Mouse (Mus musculus) midbrain, embryonic 12.5 days (tissue): ENCODE results near the gene Rnase4. TPM values are rescaled to one million over a fixed set of nuclear protein-coding genes. Genes with fewer than 3 reads are reported as not detected.

ENCODE experiments used
- ATAC-seq: fragments of 200-750 bp; cut with Nextera tagmentation; 2 replicates; pipeline ENCODE4 v1.8.0; 2017; ENCODE audit warnings: low read depth, moderate TSS enrichment, moderate library complexity; ENCODE audit not compliant: low FRiP score
- H3K27ac ChIP-seq: fragments of 300-500 bp; sonication (generic); replicated peaks from 2 replicates; pipeline ENCODE4 v1.5.1; 2016; ENCODE audit warnings: mild to moderate bottlenecking
- H3K27me3 ChIP-seq: fragments of 300-500 bp; sonication (generic); 2 replicates; pipeline ENCODE4 v1.6.1; 2016; ENCODE audit warnings: mild to moderate bottlenecking
- H3K36me3 ChIP-seq: fragments of 300-500 bp; sonication (generic); 2 replicates; pipeline ENCODE4 v1.6.1; 2016
- H3K4me1 ChIP-seq: fragments of 300-500 bp; sonication (generic); 2 replicates; pipeline ENCODE4 v1.6.1; 2016
- H3K4me2 ChIP-seq: fragments of 300-500 bp; sonication (generic); replicated peaks from 2 replicates; pipeline ENCODE4 v1.6.1; 2016; ENCODE audit warnings: mild to moderate bottlenecking, moderate library complexity
- H3K4me3 ChIP-seq: fragments of 300-500 bp; sonication (generic); 2 replicates; pipeline ENCODE4 v1.5.1; 2016; ENCODE audit warnings: mild to moderate bottlenecking
- H3K9ac ChIP-seq: fragments of 300-500 bp; sonication (generic); replicated peaks from 2 replicates; pipeline ENCODE4 v1.6.1; 2016; ENCODE audit warnings: mild to moderate bottlenecking, moderate library complexity
- H3K9me3 ChIP-seq: fragments of 300-500 bp; sonication (generic); 2 replicates; pipeline ENCODE4 v1.6.1; 2016; ENCODE audit warnings: mild to moderate bottlenecking
- WGBS: fragments of 180-500 bp; shearing (Covaris S2); methylation state at CpG from one replicate; pipeline ENCODE4 v1.1.7; 2016; 5-methylcytosine and 5-hydroxymethylcytosine counted together
- polyA plus RNA-seq: library from polyadenylated mRNA; unstranded; fragments of >200 nt; fragmentation: Nextera tagmentation; extraction: Ambion mirVana; gene quantifications from 2 replicates; pipeline ENCODE4 v1.2.1, GENCODE M21; 2016

Gene Rnase4
- polyA plus RNA-seq, 1 experiment from 2014 or later, result 14.2 TPM

DNA sequence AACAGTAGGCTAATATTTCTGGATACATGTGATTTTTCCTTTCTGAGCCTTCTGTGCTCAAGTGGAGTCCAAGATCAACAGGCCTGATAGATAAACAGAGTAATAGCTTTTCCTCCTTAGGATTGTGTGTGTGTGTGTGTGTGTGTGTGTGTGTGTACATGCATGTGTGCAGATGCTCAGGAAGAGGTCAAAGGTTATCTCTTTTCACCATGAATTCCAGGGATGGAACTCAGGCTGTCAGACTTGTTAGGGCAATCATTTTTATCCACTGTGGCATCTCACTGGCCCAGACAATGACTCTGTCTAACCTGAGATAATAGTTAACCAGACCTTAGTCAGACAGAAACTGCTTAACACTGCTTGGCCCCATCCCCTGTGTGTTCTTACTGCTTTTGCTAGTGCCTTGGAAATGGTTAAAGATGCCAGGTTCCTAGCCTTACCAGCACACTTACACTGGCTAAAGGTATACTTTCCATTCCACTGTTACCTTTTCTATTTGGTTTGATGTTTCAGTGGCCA is 15.6 kb downstream of the Rnase4 start:
- Histone ChIP-seq H3K27me3 (no peaks in the 10 kb centered on the region), H3K36me3 (no peaks in the 10 kb centered on the region), H3K27ac (no peak overlapping the region), H3K4me1 (no peaks in the 10 kb centered on the region), H3K4me3 (no peak overlapping the region), H3K4me2 (no peak overlapping the region), H3K9me3 (no peaks in the 10 kb centered on the region), H3K9ac (no peak overlapping the region)
- no peak for ATAC-seq

DNA sequence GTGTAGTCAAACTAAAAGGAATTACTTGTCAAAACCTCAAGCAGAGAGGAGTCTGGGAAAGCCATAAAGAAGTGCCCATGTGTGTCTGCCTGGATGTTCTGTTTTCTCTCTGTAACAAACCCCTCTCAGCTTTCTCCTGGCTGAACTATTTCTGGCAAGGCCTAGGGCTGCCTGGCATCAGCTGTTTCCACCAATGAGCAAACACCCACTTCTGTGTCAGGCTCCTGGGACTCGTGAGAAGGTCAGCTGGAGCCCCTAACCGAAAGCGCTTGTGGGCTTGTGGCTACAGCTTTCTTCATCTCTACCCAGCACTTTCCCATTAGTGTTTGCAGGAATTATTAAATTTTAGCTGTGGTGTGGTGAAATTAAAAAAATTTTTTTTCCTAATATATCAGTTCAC is 21.1 kb downstream of the Rnase4 start:
- Histone ChIP-seq H3K4me2 (no peak overlapping the region), H3K9me3 (no peaks in the 10 kb centered on the region), H3K27me3 (no peaks in the 10 kb centered on the region), H3K9ac (no peak overlapping the region), H3K36me3 (no peaks in the 10 kb centered on the region), H3K4me3 (no peak overlapping the region), H3K27ac (no peak overlapping the region), H3K4me1 (no peaks in the 10 kb centered on the region)
- 76% methylated on average over 3 of the region's 3 CpGs for WGBS
- no peak for ATAC-seq

DNA sequence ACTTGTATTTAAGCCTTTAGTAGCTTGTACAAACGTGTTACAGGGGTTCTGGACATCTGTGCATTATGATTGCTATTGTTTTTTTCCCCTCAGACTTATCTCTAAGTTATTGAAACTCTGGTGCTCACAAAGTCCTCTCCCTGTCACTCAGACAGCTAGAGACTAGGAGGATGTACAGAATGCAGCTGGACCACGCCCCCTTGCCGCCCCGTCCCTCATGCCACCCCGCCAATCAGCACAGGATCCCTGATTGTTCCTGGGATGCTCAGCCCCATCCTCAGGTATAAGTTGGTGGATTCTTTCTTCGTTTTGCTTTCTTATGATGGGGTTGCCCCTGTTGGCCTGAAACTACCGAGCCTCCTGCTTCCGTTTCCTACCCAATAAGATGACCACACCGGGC is 22.6 kb downstream of the Rnase4 start:
- no peak overlapping the region for H3K27ac ChIP-seq

DNA sequence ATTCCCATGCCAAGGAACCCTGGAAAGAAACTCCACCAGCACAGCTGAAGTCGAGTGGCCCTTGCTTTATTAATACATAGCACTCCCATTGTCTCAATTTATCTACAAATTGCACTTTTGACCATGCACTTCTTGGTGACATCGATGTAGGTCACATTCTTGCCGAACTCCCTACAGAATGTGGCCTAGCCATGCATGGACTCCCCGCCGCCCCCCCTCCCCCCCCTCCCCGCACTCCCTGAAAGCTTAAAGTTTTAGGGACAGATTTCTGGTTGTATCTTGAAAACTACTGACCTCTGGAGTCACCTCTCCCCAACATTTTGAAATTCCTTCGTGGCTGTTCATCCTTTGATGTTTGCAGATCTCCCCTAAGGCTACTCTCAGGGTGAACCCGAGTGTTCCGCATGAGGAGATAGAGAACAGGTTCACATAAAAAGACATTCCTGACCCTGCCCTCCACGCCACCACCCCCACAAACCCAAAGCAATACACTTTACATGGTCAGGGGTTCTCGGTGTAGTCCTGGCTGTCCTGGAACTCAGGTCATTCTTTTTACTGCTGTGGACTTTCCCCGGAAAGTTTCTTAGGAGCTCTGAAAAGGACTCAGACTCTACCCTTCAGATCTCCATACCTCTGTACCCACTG is 23.2 kb downstream of the Rnase4 start, which contains the start of gene Eddm3b:
Gene Eddm3b (plus strand): TSS at position 511 of the 645 bp plus-strand sequence.
- Histone ChIP-seq H3K4me1 (no peaks in the 10 kb centered on the region), H3K27ac (no peak within 1 kb of the TSS), H3K36me3 (no peaks in the 10 kb centered on the region), H3K4me2 (no peak within 1 kb of the TSS; the same call in 1 of the 2 replicates), H3K9me3 (0 out of 2 replicates have a peak, but pooled peaks cover 4% of the 10 kb centered on the region), H3K27me3 (no peaks in the 10 kb centered on the region), H3K4me3 (no peak within 1 kb of the TSS), H3K9ac (no peak within 1 kb of the TSS)
- no peak for ATAC-seq
- WGBS, result 46% methylated on average over 12 of the region's 12 CpGs

More for the DNA sequence above, 22.6 kb downstream of the Rnase4 start:
- no peaks in the 10 kb centered on the region for H3K27me3 ChIP-seq
- no peak overlapping the region; the same call in 1 of the 2 replicates for H3K4me2 ChIP-seq
- no peak for ATAC-seq
- WGBS, result 26% methylated on average over 9 of the region's 9 CpGs
- H3K9ac ChIP-seq, result no peak overlapping the region
- no peaks in the 10 kb centered on the region for H3K4me1 ChIP-seq
- H3K9me3 ChIP-seq, result no peaks in the 10 kb centered on the region
- H3K4me3 ChIP-seq, result no peak overlapping the region
- no peaks in the 10 kb centered on the region for H3K36me3 ChIP-seq

DNA sequence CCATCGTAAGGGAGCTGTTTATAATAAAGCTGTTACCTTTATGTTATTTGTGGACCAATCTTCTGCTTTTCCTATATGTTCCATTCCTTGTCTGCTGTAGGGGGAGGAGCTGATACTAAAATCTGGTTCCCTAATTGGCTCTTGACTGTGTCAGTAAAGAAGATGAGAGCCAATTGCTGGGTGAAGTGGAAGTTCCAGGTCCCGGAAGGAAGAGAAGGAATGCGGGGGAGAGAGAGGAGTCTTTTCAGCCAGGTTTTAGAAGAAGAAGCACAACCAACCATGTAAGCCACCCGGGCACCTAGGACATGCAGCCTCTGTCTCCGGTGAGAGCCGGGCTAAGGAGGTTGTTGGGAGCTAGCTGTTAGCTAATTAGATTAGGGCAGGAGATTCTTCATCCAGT is 34.8 kb downstream of the Rnase4 start:
- no peaks in the 10 kb centered on the region for H3K9me3 ChIP-seq
- H3K27ac ChIP-seq, result no peak overlapping the region
- no peak for ATAC-seq
- no peaks in the 10 kb centered on the region for H3K36me3 ChIP-seq
- H3K4me2 ChIP-seq, result no peak overlapping the region
- 88% methylated on average over 6 of the region's 6 CpGs for WGBS
- H3K27me3 ChIP-seq, result no peaks in the 10 kb centered on the region
- H3K4me3 ChIP-seq, result no peak overlapping the region
- 0 out of 2 replicates have a peak, but pooled peaks cover 2% of the 10 kb centered on the region for H3K4me1 ChIP-seq
- no peak overlapping the region for H3K9ac ChIP-seq

DNA sequence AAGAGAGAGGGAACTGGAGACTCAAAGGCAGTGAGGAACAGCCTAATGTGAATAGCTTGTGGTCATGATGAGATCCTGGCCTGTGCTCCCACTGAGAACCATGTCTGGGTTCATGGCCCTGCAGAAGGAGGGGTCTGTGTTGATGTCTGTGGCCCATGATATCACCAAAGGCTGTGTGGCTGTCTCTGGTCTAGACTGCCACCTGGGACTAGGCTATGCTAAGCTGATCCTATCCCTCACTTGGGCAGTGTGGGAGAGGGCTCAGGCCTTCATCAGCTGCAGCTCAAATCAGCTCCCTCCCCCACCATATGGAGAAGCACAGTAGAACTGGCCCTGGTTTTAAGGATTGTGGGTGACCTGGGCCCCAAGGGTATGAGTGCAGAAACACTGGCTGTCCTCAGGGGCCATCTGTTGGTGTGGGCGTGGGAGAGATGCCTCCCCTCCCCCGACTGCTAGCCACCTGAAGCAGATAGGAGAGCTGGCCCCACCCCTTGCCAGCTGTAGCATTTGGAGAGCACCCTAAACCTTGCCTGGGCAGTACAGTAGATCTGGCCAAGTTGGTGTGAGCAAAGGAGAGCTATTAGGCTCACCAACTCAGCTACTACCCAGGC is 36.9 kb downstream of the Rnase4 start:
- no peaks in the 10 kb centered on the region for H3K9me3 ChIP-seq
- no peak for ATAC-seq
- H3K27me3 ChIP-seq, result no peaks in the 10 kb centered on the region
- no peaks in the 10 kb centered on the region for H3K4me1 ChIP-seq
- WGBS, result 75% methylated on average over 2 of the region's 2 CpGs
- no peaks in the 10 kb centered on the region for H3K36me3 ChIP-seq
- H3K27ac ChIP-seq, result no peak overlapping the region
- H3K9ac ChIP-seq, result no peak overlapping the region
- no peak overlapping the region for H3K4me3 ChIP-seq
- no peak overlapping the region for H3K4me2 ChIP-seq

DNA sequence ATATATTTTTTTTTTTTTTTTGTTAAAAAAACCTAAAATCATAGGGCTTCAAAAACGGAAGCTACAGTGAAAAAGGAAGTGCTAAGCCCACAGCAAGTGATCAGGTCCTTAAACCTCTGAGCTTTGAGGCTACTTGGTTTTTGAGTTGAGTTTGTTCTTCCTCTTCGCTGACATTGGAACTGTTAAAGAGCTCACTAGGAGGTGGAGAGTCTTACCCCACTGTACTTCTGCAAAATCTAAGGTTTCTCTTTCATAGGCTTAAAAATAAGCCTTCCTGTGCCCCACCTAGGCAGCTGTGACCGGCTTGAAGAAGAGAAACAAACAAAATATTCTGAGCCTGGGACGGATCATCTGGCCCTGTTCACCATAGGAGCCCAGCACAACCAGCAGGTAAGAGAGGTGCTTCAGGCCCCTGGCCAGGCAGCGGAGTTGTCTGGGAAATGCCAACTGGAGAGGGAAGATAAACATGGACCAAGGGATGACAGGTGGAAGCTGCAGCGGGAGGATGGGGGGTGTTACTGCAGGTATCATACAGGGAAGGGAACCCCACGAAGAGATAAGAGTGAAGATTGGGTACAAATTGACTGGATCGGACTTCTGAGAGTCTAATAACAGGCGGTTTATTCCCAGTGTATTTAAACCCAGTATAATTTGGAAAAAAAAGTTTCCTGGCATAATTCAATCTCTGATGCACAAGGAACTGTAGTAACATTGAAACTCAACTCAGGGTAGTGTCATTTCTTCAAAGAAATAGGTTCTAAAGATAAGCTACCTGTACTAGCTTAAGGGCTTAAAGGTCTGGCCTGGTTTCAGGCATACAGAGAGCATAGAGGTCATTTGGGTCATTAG is 38.1 kb downstream of the Rnase4 start:
- H3K9me3 ChIP-seq, result no peaks in the 10 kb centered on the region
- 85% methylated on average over 9 of the region's 9 CpGs for WGBS
- H3K27me3 ChIP-seq, result no peaks in the 10 kb centered on the region
- H3K4me3 ChIP-seq, result no peak overlapping the region
- H3K9ac ChIP-seq, result no peak overlapping the region
- no peaks in the 10 kb centered on the region for H3K36me3 ChIP-seq
- H3K27ac ChIP-seq, result no peak overlapping the region
- no peak for ATAC-seq
- no peak overlapping the region for H3K4me2 ChIP-seq
- no peaks in the 10 kb centered on the region for H3K4me1 ChIP-seq

DNA sequence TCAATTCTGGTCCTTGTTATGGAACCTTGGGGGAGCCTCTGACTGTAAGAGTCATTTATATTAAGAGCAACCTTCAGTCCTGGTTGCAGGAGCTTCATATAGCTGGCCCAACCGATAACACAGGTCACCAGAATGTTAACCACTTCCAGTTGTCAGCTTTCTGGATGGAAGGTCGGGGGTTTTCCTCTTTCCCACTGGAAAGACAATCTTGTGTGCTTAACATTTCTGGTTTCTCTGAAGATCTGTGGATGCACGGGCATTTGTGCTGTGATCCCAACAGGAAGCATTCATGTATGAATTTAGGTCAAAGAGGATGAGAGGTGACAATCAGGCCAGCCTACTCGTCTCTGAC is 38.7 kb downstream of the Rnase4 start:
- Histone ChIP-seq H3K4me1 (no peaks in the 10 kb centered on the region), H3K4me3 (no peak overlapping the region), H3K27me3 (no peaks in the 10 kb centered on the region), H3K4me2 (no peak overlapping the region), H3K9me3 (no peaks in the 10 kb centered on the region), H3K27ac (no peak overlapping the region), H3K9ac (no peak overlapping the region), H3K36me3 (no peaks in the 10 kb centered on the region)
- ATAC-seq, result no peak
- WGBS, result 82% methylated on average over 4 of the region's 4 CpGs

DNA sequence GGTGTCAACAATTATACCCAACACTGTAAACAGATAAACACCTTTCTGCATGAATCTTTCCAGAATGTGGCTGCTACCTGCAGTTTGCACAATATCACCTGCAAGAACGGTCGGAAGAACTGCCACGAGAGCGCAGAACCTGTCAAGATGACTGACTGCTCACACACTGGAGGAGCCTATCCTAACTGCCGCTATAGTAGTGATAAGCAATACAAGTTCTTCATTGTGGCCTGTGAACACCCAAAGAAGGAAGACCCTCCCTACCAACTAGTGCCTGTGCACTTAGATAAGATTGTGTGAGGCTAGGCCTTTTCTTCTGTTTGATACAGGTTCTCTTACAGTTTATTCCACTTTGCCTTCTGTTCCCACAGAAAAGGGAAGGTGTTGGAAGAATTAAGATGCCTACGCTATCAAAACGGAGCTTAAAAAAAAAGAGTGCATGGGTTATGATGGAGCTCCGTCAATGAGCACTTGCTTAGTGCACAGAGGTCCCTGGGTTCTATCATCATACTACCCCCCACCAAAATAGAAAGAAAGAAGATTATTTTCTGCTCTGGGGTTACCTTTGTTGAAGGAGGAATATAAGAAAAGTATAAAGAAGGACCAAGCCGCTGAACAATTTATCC is 39.6 kb downstream of the Rnase4 start:
- Histone ChIP-seq H3K36me3 (no peaks in the 10 kb centered on the region), H3K27me3 (no peaks in the 10 kb centered on the region), H3K27ac (no peak overlapping the region), H3K9ac (no peak overlapping the region), H3K4me3 (no peak overlapping the region), H3K4me1 (no peaks in the 10 kb centered on the region), H3K9me3 (no peaks in the 10 kb centered on the region), H3K4me2 (no peak overlapping the region)
- WGBS, result 91% methylated on average over 9 of the region's 9 CpGs
- no peak for ATAC-seq

DNA sequence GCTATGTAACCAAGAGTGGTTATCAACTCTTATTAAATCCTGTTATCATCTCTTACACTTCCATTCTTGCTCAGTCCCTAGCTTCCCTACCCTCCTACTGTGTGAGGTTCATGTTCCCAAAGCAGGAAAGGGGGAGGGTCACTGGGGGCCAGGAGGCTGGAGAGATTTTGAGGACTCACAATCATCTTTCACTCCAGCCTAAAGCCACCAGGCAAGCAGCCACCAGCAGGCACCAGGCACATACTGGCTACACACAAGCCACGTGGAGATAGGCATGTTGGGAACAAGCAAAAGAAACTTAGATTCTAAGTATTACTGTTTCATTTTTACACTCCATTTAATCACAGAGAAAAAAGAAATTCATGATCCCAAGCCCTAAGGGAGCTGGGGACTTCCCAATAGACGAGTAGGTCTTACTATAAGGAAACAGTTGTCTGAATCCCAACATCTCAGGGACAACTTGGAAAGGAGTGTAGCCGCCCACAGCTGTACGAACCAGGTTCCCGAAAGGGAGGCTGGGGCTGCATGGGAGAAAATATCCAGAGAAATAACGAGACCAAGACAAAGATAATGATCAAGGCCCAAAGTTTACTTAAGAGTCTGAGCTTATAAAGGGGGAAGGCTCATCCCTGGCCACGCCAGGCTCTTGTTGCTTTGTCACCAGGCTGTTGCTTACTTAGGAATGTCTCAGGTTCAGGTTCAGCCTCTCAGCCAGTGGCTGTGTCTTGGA is 40.4 kb downstream of the Rnase4 start:
- Histone ChIP-seq H3K4me2 (no peak overlapping the region), H3K27me3 (no peaks in the 10 kb centered on the region), H3K27ac (no peak overlapping the region), H3K4me1 (no peaks in the 10 kb centered on the region), H3K9me3 (no peaks in the 10 kb centered on the region), H3K36me3 (no peaks in the 10 kb centered on the region), H3K9ac (no peak overlapping the region), H3K4me3 (no peak overlapping the region)
- ATAC-seq, result no peak
- WGBS, result 81% methylated on average over 7 of the region's 7 CpGs

DNA sequence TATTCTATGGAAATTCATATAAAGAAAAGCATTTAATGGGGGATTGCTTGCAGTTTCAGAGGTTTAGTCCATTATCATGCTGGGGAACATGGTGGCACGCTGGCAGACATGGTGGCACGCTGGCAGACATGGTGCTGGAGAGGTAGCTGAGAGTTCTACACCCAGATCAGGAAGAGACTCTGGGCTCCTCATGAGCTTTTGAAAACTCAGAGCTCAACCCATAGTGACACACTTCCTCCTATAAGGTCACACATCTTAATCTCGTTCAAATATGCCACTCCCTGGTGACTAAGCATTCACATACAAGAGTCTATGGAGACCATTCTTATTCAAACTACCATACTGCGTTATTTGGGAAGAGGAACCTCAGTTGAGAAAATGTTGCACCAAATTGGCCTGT is 41.5 kb downstream of the Rnase4 start:
- Histone ChIP-seq H3K9ac (no peak overlapping the region), H3K4me2 (no peak overlapping the region), H3K4me1 (no peaks in the 10 kb centered on the region), H3K27ac (no peak overlapping the region), H3K36me3 (no peaks in the 10 kb centered on the region), H3K9me3 (no peaks in the 10 kb centered on the region), H3K4me3 (no peak overlapping the region), H3K27me3 (no peaks in the 10 kb centered on the region)
- 90% methylated on average over 4 of the region's 4 CpGs for WGBS
- no peak for ATAC-seq
